Mouse (Mus musculus) hindbrain, embryonic 11.5 days (tissue): ENCODE results near the gene Nipsnap1. TPM values are rescaled to one million over a fixed set of nuclear protein-coding genes. Genes with fewer than 3 reads are reported as not detected.

Experiments used
- ATAC-seq: fragments of 200-750 bp; cut with Nextera tagmentation; 2 replicates; pipeline ENCODE4 v1.8.0; 2017; ENCODE audit warnings: mild to moderate bottlenecking, moderate TSS enrichment, moderate library complexity; ENCODE audit not compliant: low FRiP score
- DNase-seq: peaks from one replicate; pipeline ENCODE4 v3.0.0-alpha.2; 2015; ENCODE audit warnings: low spot score
- H3K27ac ChIP-seq: fragments of 300-500 bp; sonication (generic); 2 replicates; pipeline ENCODE4 v1.5.1; 2014; ENCODE audit warnings: mild to moderate bottlenecking, low read depth, low read length
- H3K27me3 ChIP-seq: fragments of 300-500 bp; sonication (generic); 2 replicates; pipeline ENCODE4 v1.6.1; 2014; ENCODE audit warnings: mild to moderate bottlenecking, low read length, moderate library complexity, mixed read lengths; ENCODE audit not compliant: control insufficient read depth, insufficient read depth
- H3K36me3 ChIP-seq: fragments of 300-500 bp; sonication (generic); 2 replicates; pipeline ENCODE4 v1.6.1; 2014; ENCODE audit warnings: mild to moderate bottlenecking, low read length, moderate library complexity, mixed read lengths; ENCODE audit not compliant: control insufficient read depth, insufficient read depth
- H3K4me1 ChIP-seq: fragments of 300-500 bp; sonication (generic); replicated peaks from 2 replicates; pipeline ENCODE4 v1.6.1; 2014; ENCODE audit warnings: low read length, mixed read lengths; ENCODE audit not compliant: control insufficient read depth, insufficient read depth
- H3K4me2 ChIP-seq: fragments of 300-500 bp; sonication (generic); replicated peaks from 2 replicates; pipeline ENCODE4 v1.6.1; 2014; ENCODE audit warnings: mild to moderate bottlenecking, low read depth, low read length
- H3K4me3 ChIP-seq: fragments of 300-500 bp; sonication (generic); 2 replicates; pipeline ENCODE4 v1.5.1; 2014; ENCODE audit warnings: low read depth, low read length
- H3K9ac ChIP-seq: fragments of 300-500 bp; sonication (generic); 2 replicates; pipeline ENCODE4 v1.6.1; 2014; ENCODE audit warnings: low read depth, low read length
- H3K9me3 ChIP-seq: fragments of 300-500 bp; sonication (generic); 2 replicates; pipeline ENCODE4 v1.6.1; 2016; ENCODE audit warnings: low read length; ENCODE audit not compliant: control insufficient read depth
- WGBS: fragments of 180-500 bp; shearing (Covaris S2); extraction: QIAGEN DNeasy Blood & Tissue Kit; methylation state at CpG from one replicate; pipeline ENCODE4 v1.1.7; 2014; 5-methylcytosine and 5-hydroxymethylcytosine counted together
- polyA plus RNA-seq: library from polyadenylated mRNA; unstranded; fragments of >200 nt; fragmentation: Nextera tagmentation; extraction: Ambion mirVana; gene quantifications from 2 replicates; pipeline ENCODE4 v1.2.1, GENCODE M21; 2014

Gene Nipsnap1
- polyA plus RNA-seq, 1 experiment from 2014 or later = 80.8 TPM

DNA sequence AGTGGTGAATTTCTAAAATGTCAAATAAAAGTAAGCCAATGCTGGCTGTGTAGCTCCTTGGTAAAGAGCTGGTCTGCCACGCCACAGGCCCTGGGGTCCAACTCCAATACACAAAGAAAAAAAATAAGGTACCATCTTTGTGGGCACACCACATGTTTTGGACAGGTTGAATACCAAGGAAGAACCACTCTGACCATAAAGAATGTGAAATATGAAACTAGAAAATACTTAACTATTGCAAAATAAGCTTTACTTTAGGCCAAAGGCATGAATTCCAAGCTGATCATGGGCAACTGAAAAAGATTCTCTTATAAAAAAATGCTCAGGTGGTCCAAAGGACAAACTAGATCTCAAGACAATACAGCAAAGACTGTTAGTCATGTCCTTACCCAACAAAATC lies 35.5 kb upstream of the Nipsnap1 start:
- WGBS = 75% methylated on average over 1 of the region's 1 CpGs
- ATAC-seq = no peak
- no peak overlapping the region for H3K9ac ChIP-seq
- no peaks in the 10 kb centered on the region for H3K27me3 ChIP-seq
- no peak for DNase-seq
- H3K4me1 ChIP-seq = no peaks in the 10 kb centered on the region
- H3K4me2 ChIP-seq = no peak overlapping the region
- H3K4me3 ChIP-seq = no peak overlapping the region
- H3K27ac ChIP-seq = no peak overlapping the region
- no peaks in the 10 kb centered on the region for H3K36me3 ChIP-seq
- H3K9me3 ChIP-seq = no peaks in the 10 kb centered on the region

DNA sequence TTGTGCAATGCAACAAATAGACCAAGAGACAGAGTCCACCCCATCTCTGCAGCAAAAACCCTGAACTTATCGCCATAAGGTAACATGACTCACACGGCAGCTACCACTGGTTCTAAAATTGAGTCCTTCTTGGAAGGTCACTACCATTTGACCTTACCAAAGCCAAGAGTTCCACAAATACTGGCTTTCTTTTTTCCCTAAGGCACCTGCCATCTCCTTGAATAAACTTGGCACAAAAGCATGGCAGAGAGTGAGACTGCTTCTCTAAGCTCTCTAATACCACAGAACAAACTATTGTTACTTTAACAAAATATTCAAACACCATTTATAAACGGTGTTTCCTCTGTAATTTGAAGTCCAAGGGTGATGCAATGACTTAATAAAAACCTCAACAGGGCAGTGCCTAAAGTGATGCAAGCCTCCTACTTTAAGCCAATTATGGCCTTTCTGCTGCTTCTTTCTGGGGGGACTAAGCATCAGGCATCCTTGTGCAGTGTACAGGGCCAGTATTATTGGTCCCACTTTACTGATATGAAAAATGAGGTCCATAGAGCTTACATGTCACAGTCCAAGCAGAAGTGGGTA lies 32.7 kb upstream of the Nipsnap1 start:
- DNase-seq (no peak), ATAC-seq (no peak)
- Histone ChIP-seq H3K9me3 (no peaks in the 10 kb centered on the region), H3K4me1 (no peaks in the 10 kb centered on the region), H3K9ac (no peak overlapping the region), H3K4me2 (no peak overlapping the region), H3K27me3 (no peaks in the 10 kb centered on the region), H3K27ac (no peak overlapping the region), H3K36me3 (no peaks in the 10 kb centered on the region), H3K4me3 (no peak overlapping the region)
- 87% methylated on average over 3 of the region's 3 CpGs for WGBS

DNA sequence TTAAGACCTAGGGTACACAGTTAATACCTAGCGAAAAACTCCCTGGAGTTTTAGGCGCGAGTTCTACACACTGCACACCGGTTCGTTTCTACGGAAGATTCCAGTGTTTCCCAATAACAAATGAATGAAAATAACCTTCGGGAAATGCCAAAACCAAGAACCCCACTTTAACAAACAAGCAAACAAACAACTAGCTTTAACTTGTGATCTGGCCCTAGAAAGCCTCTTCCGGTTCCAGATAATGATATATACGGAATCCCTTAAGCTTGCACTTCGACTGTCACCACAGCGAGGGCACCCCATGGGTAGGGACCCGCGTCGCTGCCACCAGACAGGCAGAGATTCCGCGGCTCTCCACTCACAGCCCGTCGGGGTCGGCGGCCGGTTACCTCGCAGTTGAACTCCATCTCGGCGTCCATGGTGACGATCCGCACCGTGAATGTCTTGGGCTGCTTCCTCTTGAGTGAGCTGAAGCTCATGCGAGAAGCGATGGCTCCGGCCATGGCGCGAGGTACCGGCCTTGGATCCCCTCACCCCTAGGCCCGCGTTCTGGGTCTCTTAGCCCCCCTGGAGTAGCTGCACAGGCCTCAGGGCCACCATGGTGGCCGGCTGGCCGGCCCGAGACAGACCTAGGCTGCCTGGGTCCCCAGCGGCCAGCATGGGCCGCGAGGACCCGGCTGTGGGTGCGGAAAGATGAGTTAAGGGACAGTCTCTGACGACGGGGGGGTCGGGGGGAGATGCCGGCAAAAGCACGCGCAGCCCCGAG lies 25.1 kb upstream of the Nipsnap1 start:
- DNase-seq = peak; percentile 71
- Histone ChIP-seq H3K27ac (peak overlapping the region; percentile 80), H3K27me3 (no peaks in the 10 kb centered on the region), H3K9me3 (no peaks in the 10 kb centered on the region), H3K4me2 (peak overlapping the region; percentile 71), H3K4me3 (peak overlapping the region; percentile 94), H3K36me3 (no peaks in the 10 kb centered on the region), H3K9ac (peak overlapping the region; percentile 90), H3K4me1 (peaks cover 4% of the 10 kb centered on the region)
- under 1% methylated on average over 50 of the region's 50 CpGs for WGBS
- peak; percentile 65 for ATAC-seq

DNA sequence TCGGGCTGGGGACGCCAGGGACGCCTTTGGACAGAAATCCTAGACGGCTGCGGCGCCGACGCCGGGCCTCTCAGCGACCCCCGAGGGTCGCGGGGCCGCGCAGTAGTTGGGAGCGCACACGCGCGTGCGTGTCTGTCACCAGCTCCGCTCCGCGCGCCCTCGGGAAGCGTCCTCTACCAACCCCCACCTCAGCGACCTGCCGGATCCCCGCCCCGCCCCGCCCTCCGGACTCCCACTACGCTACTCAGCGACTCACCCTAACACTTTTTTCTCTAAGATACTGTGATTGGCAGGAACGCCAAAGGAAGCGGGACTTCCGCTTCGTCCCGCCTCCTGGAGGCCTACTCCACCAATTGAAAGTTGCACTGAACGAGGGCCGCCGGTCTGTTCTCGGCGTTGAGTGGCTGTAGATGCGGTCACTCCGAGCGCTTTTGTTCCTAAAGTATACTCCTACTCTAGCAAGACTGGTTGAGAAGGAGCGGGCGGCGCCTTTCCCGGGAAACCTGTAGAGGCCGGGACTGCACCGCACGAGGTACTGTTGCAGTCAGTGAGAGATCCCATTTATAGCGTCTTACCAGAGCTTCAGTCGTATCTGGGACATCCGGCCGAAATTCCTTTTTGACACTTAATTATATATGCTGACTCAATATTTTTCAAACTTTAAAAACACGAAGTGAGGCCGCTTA lies 24.4 kb upstream of the Nipsnap1 start, which contains the start of gene Nf2:
Gene Nf2 (minus strand): TSS at position 279 of the 686 bp plus-strand sequence.
- H3K9me3 ChIP-seq = no peaks in the 10 kb centered on the region
- ATAC-seq = peak; percentile 99
- no peaks in the 10 kb centered on the region for H3K36me3 ChIP-seq
- under 1% methylated on average over 60 of the region's 60 CpGs for WGBS
- DNase-seq = peak; percentile 95
- no peaks in the 10 kb centered on the region for H3K27me3 ChIP-seq
- peak within 1 kb of the TSS; percentile 71 for H3K4me2 ChIP-seq
- peak within 1 kb of the TSS; percentile 90 for H3K9ac ChIP-seq
- H3K4me1 ChIP-seq = peaks cover 4% of the 10 kb centered on the region
- H3K4me3 ChIP-seq = peak within 1 kb of the TSS; percentile 94
- H3K27ac ChIP-seq = peak within 1 kb of the TSS; percentile 80

DNA sequence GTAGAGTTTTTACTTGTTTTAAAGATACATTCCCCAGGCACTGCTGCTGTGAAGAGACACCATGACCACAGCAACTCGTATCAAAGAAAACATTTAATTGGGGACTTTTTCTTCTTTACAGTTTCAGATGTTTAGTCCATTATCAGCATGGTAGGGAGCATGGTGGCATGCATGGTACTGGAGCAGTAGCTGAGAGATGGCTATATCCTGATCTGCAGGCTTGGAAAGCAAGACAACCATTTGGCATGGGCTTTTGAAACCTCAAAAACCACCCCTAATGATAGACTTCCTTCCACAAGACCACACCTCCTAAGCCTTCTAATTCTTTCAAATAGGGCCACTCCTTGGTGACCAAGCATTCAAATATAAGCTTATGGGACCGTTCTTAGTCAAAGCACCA lies 23.3 kb upstream of the Nipsnap1 start:
- Histone ChIP-seq H3K27me3 (no peaks in the 10 kb centered on the region), H3K4me2 (no peak overlapping the region), H3K4me1 (peaks cover 4% of the 10 kb centered on the region), H3K9ac (no peak overlapping the region), H3K36me3 (no peaks in the 10 kb centered on the region), H3K4me3 (no peak overlapping the region), H3K9me3 (no peaks in the 10 kb centered on the region), H3K27ac (no peak overlapping the region)
- 95% methylated on average over 2 of the region's 2 CpGs for WGBS
- ATAC-seq (no peak), DNase-seq (no peak)

DNA sequence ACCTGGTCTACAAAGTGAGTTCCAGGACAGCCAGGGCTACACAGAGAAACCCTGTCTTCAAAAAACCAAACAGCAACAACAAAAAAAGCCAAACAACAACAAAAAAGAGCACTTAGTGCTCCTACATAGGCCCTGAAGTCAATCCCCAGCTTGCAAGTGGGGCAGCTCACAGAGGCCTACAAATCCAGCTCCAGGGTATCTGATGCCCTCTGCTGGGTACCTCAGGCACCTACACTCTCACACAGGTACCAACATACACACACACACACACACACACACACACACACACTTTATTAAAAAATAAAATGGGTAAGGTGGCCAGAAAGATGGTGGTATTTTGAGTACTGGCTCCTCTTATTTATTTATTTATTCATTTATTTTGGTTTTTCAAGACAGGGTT lies 20.7 kb upstream of the Nipsnap1 start:
- H3K27me3 ChIP-seq = no peaks in the 10 kb centered on the region
- no peaks in the 10 kb centered on the region for H3K9me3 ChIP-seq
- H3K4me2 ChIP-seq = no peak overlapping the region
- no peak overlapping the region for H3K27ac ChIP-seq
- H3K36me3 ChIP-seq = no peaks in the 10 kb centered on the region
- no peak overlapping the region for H3K4me3 ChIP-seq
- H3K4me1 ChIP-seq = peaks cover under 1% of the 10 kb centered on the region
- H3K9ac ChIP-seq = no peak overlapping the region
- ATAC-seq = no peak
- DNase-seq = no peak

DNA sequence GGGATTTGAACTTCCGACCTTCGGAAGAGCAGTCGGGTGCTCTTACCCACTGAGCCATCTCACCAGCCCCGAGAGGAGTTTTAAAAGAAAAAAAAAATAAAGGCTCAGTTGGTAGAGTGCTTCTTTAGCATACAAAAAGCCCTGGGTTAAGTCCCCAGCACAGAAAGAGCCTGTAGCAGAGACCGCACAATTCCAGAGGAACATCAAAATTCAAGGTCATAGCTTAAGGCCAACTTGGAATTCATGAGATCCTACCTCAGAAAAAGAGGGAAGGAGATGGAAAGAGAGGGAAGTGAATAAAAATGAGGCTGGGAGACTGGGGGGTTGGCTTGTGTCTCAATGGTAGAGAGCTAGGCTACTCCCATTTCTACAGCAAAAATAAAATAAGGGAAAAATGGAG lies 19.6 kb upstream of the Nipsnap1 start:
- Histone ChIP-seq H3K9me3 (no peaks in the 10 kb centered on the region), H3K4me1 (no peaks in the 10 kb centered on the region), H3K4me3 (no peak overlapping the region), H3K9ac (no peak overlapping the region), H3K27ac (no peak overlapping the region), H3K36me3 (no peaks in the 10 kb centered on the region), H3K4me2 (no peak overlapping the region), H3K27me3 (no peaks in the 10 kb centered on the region)
- 96% methylated on average over 5 of the region's 5 CpGs for WGBS
- ATAC-seq (no peak), DNase-seq (no peak)

DNA sequence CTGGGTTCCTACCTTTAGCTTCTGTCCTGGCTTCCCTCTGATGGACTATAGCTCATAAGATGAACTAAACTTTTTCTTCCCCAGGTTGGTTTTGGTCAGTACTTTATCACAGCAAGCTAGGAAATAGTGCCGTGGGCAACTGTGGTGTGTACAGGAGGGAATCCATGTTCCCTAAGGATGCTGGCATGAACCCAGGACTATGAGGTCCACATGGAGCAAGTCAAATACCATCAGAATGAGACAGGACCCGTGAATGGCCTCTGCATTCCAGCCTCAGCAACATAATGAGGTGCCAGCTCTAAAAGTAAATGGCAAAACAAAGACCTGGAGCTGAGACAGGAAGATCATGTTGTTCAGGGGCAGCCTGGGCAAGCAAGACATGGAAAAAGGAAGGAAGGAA lies 15.3 kb upstream of the Nipsnap1 start:
- Histone ChIP-seq H3K4me1 (no peaks in the 10 kb centered on the region), H3K9me3 (no peaks in the 10 kb centered on the region), H3K27me3 (no peaks in the 10 kb centered on the region), H3K4me3 (no peak overlapping the region), H3K27ac (no peak overlapping the region), H3K36me3 (no peaks in the 10 kb centered on the region), H3K4me2 (no peak overlapping the region), H3K9ac (no peak overlapping the region)
- no peak for ATAC-seq
- 66% methylated on average over 2 of the region's 2 CpGs for WGBS
- no peak for DNase-seq
